Mouse (Mus musculus) retina, adult 2 months (tissue): Measurements from ENCODE around the gene Gm20888.
"Not testable (repeated sequence)": the region's sequence is repeated elsewhere in the genome, so short reads cannot be mapped to it uniquely, and the experiment has no call there.

ENCODE experiments used
- DNase-seq: peaks from one replicate; pipeline ENCODE4 v3.0.0-alpha.2; 2012; ENCODE audit warnings: low read depth, low spot score

Gene Gm20888

GRCm38 (mm10) chrY:70441582-70441981 lies at the start of gene Gm20888:
Gm20888 (plus strand) TSS chrY:70441882.
- not testable (repeated sequence) for DNase-seq
